Mouse (Mus musculus): ENCODE results near the gene Cyp4f17. TPM values are rescaled to one million over a fixed set of nuclear protein-coding genes. Genes with fewer than 3 reads are reported as not detected.
"Not testable (repeated sequence)": the region's sequence is repeated elsewhere in the genome, so short reads cannot be mapped to it uniquely, and the experiment has no call there.

Cyp4f17 gene
- total and polyA plus RNA-seq, 2 experiments from 2014 or later, result 11.5 to 15.2 TPM

DNA sequence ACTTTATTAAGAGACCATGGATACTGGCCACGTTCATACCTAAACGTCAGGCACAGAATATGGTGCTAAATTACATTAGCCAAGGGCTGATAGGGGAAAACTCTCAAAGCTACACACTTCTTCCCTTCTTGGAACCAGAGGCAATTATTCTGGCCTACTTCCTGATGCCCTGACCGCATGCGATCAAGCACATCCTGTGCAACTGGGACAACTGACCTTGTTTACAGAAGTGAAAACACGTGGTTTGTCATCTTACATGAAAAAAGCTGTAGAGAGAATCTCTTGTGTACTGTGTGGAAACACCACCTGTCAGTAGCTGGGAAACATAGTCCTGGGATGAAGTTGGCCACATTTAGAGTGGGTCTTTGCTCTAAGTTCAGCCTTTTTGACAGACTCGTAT lies 28.2 kb downstream of the Cyp4f17 start:
- no peaks in the 10 kb centered on the region for H3K4me1 ChIP-seq (ENCODE audit: insufficient read depth, low read length)
- no peak overlapping the region for H3K9ac ChIP-seq (replicated peaks; ENCODE audit: low read length, poor library complexity, severe bottlenecking)
- DNase-seq (ENCODE audit: low spot score) (no peak), ATAC-seq (ENCODE audit: low FRiP score) (no peak)
- no peak for TF ChIP-seq CTCF (IDR thresholded peaks at IDR 0.05)
- WGBS, result 86% methylated on average over 6 of the region's 6 CpGs
- no peaks in the 10 kb centered on the region for H3K27me3 ChIP-seq (ENCODE audit: insufficient read depth, low read length)
- no peak overlapping the region for H3K4me2 ChIP-seq (ENCODE audit: low read depth, low read length, poor library complexity, severe bottlenecking)
- no peak overlapping the region for H3K4me3 ChIP-seq (ENCODE audit: low read depth, low read length)
- H3K27ac ChIP-seq (ENCODE audit: low read depth, low read length), result no peak overlapping the region
- no peaks in the 10 kb centered on the region for H3K36me3 ChIP-seq (ENCODE audit: insufficient read depth, low read length)
- no peaks in the 10 kb centered on the region for H3K9me3 ChIP-seq (ENCODE audit: low read length)

DNA sequence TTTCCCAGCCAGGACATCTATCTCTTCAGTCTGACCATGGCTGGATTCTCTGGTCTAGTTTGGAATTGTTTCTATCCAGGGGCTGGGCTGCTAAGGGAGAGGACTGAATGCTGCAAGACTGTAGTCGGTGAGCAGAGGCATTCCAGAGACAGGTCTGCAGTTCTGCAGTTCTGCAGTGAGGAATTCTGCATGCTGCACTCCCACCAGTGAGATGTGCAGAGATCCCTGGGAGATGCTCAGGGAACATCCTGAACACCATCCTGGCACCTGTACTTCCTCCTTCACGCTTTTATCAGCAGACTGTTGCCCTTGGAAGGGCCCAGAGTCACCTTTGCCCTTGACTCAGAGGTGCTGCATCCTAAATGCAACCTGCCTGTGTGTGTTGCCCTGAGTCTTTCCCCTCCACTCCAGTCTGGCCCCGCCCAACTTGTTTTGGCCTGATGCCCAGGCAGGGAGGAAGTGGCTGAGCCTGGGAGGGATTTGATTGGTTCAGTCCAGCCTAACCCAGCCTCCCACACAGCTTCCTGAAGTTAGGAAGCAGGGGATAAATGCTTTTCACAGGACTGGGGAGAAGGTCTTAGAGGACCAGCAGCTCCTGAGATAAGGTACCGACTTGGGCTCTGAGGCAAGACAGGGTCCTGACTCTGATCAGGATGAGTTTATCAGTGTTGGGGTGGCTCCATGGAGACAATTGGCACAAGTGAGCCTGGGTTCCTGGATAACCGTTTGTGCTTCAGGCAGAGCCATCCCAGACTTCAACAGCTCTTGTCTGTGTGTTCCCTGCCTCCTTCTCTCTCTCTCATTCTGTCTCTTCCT lies 30.4 kb downstream of the Cyp4f17 start, which contains the start of gene Cyp4f16:
Cyp4f16 (plus strand) TSS at position 508 of the 816 bp plus-strand sequence.
- H3K9ac ChIP-seq (replicated peaks; ENCODE audit: low read length, poor library complexity, severe bottlenecking), result 0 out of 2 replicates have a peak within 1 kb of the TSS, but pooled peaks have one; percentile 29
- H3K4me1 ChIP-seq (ENCODE audit: insufficient read depth, low read length); H3K36me3 ChIP-seq (ENCODE audit: insufficient read depth, low read length); H3K9me3 ChIP-seq (ENCODE audit: low read length); H3K27ac ChIP-seq (ENCODE audit: low read depth, low read length); H3K27me3 ChIP-seq (ENCODE audit: insufficient read depth, low read length): not testable (repeated sequence)
- WGBS, result 14% methylated on average over 5 of the region's 5 CpGs
- H3K4me2 ChIP-seq (ENCODE audit: low read depth, low read length, poor library complexity, severe bottlenecking), result peak within 1 kb of the TSS; percentile 40
- peak within 1 kb of the TSS; percentile 29 for H3K4me3 ChIP-seq (ENCODE audit: low read depth, low read length)
- DNase-seq (ENCODE audit: low spot score) (peak; percentile 83), ATAC-seq (ENCODE audit: low FRiP score) (peak; percentile 84)

DNA sequence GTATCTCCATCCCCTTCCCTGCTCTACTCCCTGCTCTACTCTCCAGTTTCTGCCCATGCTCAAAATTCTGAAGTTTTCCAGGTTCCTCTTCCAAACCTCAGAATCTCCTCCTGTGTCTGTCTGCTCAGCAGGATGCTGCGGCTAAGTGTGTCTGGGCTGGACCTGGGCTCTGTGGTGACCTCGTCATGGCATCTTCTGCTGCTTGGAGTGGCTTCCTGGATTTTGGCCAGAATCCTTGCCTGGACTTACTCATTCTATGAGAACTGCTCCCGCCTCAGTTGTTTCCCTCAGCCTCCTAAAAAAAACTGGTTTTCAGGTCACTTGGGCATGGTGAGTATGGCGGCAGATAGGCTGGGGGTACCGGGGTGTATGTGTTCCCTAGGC lies 31.0 kb downstream of the Cyp4f17 start:
- ATAC-seq (ENCODE audit: low FRiP score), result no peak
- peak overlapping the region; percentile 29 for H3K4me3 ChIP-seq (ENCODE audit: low read depth, low read length)
- peak overlapping the region; percentile 40 for H3K4me2 ChIP-seq (ENCODE audit: low read depth, low read length, poor library complexity, severe bottlenecking)
- no peaks in the 10 kb centered on the region for H3K27me3 ChIP-seq (ENCODE audit: insufficient read depth, low read length)
- 0 out of 2 replicates have a peak overlapping the region, but pooled peaks have one; percentile 29 for H3K9ac ChIP-seq (replicated peaks; ENCODE audit: low read length, poor library complexity, severe bottlenecking)
- no peaks in the 10 kb centered on the region for H3K9me3 ChIP-seq (ENCODE audit: low read length)
- DNase-seq (ENCODE audit: low spot score), result no peak
- H3K4me1 ChIP-seq (ENCODE audit: insufficient read depth, low read length), result no peaks in the 10 kb centered on the region
- no peaks in the 10 kb centered on the region for H3K36me3 ChIP-seq (ENCODE audit: insufficient read depth, low read length)
- WGBS, result 63% methylated on average over 5 of the region's 5 CpGs
- H3K27ac ChIP-seq (ENCODE audit: low read depth, low read length), result no peak overlapping the region
- no peak for TF ChIP-seq CTCF (IDR thresholded peaks at IDR 0.05)

DNA sequence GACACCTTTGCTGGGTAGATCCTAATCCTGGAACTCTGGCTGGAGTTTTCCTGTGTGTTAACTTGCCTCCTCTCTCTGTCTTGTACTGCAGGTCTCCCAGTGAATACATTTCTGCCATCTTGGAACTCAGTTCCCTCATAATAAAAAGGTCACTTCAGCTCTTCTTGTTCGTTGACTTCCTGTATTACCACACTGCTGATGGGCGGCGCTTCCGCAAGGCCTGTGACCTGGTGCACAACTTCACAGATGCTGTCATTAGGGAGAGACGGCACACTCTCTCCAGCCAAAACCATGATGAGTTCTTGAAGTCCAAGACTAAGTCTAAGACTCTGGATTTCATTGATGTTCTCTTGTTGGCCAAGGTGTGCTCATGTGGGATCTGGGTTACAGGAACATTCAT lies 38.9 kb downstream of the Cyp4f17 start:
- H3K9ac ChIP-seq (replicated peaks; ENCODE audit: low read length, poor library complexity, severe bottlenecking); H3K27ac ChIP-seq (ENCODE audit: low read depth, low read length); H3K36me3 ChIP-seq (ENCODE audit: insufficient read depth, low read length); H3K27me3 ChIP-seq (ENCODE audit: insufficient read depth, low read length); DNase-seq (ENCODE audit: low spot score); H3K4me2 ChIP-seq (ENCODE audit: low read depth, low read length, poor library complexity, severe bottlenecking); H3K4me1 ChIP-seq (ENCODE audit: insufficient read depth, low read length); H3K9me3 ChIP-seq (ENCODE audit: low read length); ATAC-seq (ENCODE audit: low FRiP score); H3K4me3 ChIP-seq (ENCODE audit: low read depth, low read length): not testable (repeated sequence)
- 97% methylated on average over 5 of the region's 5 CpGs for WGBS

DNA sequence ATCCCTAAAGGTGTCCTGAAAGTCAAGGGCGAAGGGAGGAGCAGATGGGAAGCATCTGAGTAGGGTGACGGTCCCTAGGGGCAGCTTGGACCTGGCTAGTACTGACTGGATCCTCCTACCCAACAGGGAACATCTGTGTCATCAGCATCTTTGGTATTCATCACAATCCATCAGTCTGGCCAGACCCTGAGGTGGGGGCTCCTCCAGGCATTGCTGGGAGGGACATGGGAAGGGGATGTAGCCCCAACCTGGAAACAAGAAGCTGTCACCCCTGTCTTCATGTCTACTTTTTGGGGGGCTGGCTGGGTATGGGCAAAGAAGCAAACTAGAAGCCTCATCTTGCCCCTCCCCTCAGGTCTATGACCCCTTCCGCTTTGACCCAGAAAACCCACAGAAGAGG lies 44.5 kb downstream of the Cyp4f17 start:
- WGBS, result 88% methylated on average over 3 of the region's 3 CpGs
- H3K4me3 ChIP-seq (ENCODE audit: low read depth, low read length), result peak overlapping the region; percentile 34
- not testable (repeated sequence) for H3K27ac ChIP-seq (ENCODE audit: low read depth, low read length); DNase-seq (ENCODE audit: low spot score); H3K4me1 ChIP-seq (ENCODE audit: insufficient read depth, low read length); H3K9me3 ChIP-seq (ENCODE audit: low read length); H3K27me3 ChIP-seq (ENCODE audit: insufficient read depth, low read length); H3K36me3 ChIP-seq (ENCODE audit: insufficient read depth, low read length)
- H3K4me2 ChIP-seq (ENCODE audit: low read depth, low read length, poor library complexity, severe bottlenecking), result peak overlapping the region; percentile 49
- peak; percentile 39; the same call in 1 of the 2 replicates for ATAC-seq (ENCODE audit: low FRiP score)
- H3K9ac ChIP-seq (replicated peaks; ENCODE audit: low read length, poor library complexity, severe bottlenecking), result peak overlapping the region; percentile 39; the same call in 1 of the 2 replicates

DNA sequence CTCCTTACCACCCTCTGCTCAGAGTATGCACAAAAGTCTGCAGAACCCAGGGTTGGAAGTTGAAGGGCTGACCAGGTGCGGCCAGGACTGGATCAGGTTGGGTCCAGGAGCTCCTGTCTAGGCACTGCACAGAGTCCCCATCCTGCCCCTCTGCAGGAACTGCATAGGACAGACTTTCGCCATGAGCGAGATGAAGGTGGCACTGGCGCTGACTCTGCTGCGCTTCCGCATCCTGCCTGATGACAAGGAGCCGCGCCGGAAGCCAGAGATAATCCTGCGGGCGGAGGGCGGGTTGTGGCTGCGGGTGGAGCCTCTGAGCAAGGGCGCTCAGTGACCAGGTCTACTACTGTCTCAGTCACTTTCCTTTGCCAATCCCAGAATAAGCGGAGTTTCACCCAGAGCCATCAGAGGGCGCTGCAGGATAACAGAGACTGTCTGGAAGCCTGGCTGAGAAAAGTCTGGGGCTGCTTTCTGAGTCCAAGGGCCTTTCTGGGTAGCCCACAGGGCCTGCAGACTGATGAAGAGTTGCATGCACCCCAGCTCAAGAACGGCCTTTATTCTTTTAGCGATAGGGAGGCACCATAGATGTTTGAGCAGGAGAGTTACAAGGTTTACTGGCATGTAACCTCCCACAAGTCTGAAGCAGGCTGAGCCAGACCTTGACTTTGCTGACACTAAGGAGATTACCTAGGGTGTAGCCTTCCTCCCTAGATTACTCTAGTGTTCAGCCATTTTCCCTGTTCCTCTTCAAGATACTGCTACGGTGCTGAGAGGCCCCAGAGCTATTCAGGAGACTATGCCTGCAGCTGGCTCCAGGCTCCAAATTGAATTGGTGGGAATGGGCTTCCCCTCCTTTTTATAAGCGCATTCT lies 45.3 kb downstream of the Cyp4f17 start:
- DNase-seq (ENCODE audit: low spot score), result peak; percentile 94
- H3K9ac ChIP-seq (replicated peaks; ENCODE audit: low read length, poor library complexity, severe bottlenecking), result peak overlapping the region; percentile 39
- peak; percentile 96 for ATAC-seq (ENCODE audit: low FRiP score)
- WGBS, result 10% methylated on average over 20 of the region's 20 CpGs
- TF ChIP-seq CTCF (IDR thresholded peaks at IDR 0.05), result peak; percentile 91
- no peaks in the 10 kb centered on the region for H3K27me3 ChIP-seq (ENCODE audit: insufficient read depth, low read length)
- H3K4me1 ChIP-seq (ENCODE audit: insufficient read depth, low read length), result no peaks in the 10 kb centered on the region
- peak overlapping the region; percentile 34 for H3K4me3 ChIP-seq (ENCODE audit: low read depth, low read length)
- no peaks in the 10 kb centered on the region for H3K36me3 ChIP-seq (ENCODE audit: insufficient read depth, low read length)
- no peak overlapping the region for H3K27ac ChIP-seq (ENCODE audit: low read depth, low read length)
- H3K9me3 ChIP-seq (ENCODE audit: low read length), result no peaks in the 10 kb centered on the region
- H3K4me2 ChIP-seq (ENCODE audit: low read depth, low read length, poor library complexity, severe bottlenecking), result peak overlapping the region; percentile 49

DNA sequence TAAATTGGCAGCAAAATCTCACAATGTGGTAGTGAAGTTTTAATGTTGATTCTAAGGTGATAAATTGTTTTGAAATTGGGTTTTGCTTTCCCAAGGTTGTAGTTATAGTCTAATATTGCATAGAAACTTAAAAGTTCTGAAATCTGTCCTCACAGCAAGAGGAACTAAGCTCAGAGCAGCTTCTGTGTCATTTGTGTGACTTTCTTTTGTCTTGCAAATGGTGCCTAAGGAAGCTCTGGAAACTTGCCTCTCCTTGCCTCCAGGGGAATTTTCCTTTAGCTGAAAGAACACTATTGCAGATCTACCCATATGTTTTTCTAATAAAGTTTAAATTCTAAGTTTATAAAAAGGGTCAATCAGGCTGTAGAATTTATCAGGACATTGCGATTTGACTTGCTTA lies 47.2 kb downstream of the Cyp4f17 start:
- WGBS, result 49% methylated on average over 1 of the region's 1 CpGs
- H3K4me2 ChIP-seq (ENCODE audit: low read depth, low read length, poor library complexity, severe bottlenecking); H3K27ac ChIP-seq (ENCODE audit: low read depth, low read length); H3K4me3 ChIP-seq (ENCODE audit: low read depth, low read length); H3K9ac ChIP-seq (replicated peaks; ENCODE audit: low read length, poor library complexity, severe bottlenecking); H3K27me3 ChIP-seq (ENCODE audit: insufficient read depth, low read length); H3K36me3 ChIP-seq (ENCODE audit: insufficient read depth, low read length); DNase-seq (ENCODE audit: low spot score); H3K9me3 ChIP-seq (ENCODE audit: low read length); ATAC-seq (ENCODE audit: low FRiP score); H3K4me1 ChIP-seq (ENCODE audit: insufficient read depth, low read length): not testable (repeated sequence)

DNA sequence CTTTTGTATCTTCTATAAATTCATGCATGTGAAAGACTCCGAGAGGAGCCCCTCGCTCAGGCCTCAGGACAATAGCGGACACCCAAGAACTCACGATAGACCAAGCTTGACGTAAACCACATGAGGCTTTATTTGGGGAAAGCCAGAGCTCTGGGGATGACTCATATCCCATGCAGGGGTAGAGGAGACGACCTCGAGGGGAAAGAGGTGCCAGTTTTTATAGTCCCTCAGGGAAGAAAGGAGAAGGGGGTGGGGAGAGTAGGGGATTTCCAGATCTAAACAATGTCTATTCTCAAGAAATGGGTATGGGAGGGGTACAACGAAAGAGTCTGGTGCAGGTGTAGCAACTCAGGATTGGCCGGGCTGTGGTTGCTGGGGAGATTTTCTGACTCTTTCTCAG lies 48.5 kb downstream of the Cyp4f17 start:
- ATAC-seq (ENCODE audit: low FRiP score); DNase-seq (ENCODE audit: low spot score); H3K4me1 ChIP-seq (ENCODE audit: insufficient read depth, low read length); H3K27me3 ChIP-seq (ENCODE audit: insufficient read depth, low read length); H3K4me3 ChIP-seq (ENCODE audit: low read depth, low read length); H3K9ac ChIP-seq (replicated peaks; ENCODE audit: low read length, poor library complexity, severe bottlenecking); H3K36me3 ChIP-seq (ENCODE audit: insufficient read depth, low read length); H3K4me2 ChIP-seq (ENCODE audit: low read depth, low read length, poor library complexity, severe bottlenecking); H3K9me3 ChIP-seq (ENCODE audit: low read length); H3K27ac ChIP-seq (ENCODE audit: low read depth, low read length): not testable (repeated sequence)
- WGBS, result 82% methylated on average over 9 of the region's 9 CpGs
